ENCODE assay signal across 16 mouse cellular contexts in genomic region chr4:148510691-148511090, GRCm38 (mm10). TPM values are rescaled to one million over a fixed set of nuclear protein-coding genes. Genes with fewer than 3 reads are reported as not detected.
DNase-seq lines count a peak whose midpoint lies in the region; ATAC-seq and TF ChIP-seq lines count a peak whose summit lies in the region.
"Had no signal": no experiment of that assay in that cellular context is flagged by ENCODE, and none has a peak within 500 bp of the region (broad histone marks: within the 10 kb centered on the region; RNA-seq: fewer than 3 reads in every experiment).

No protein-coding gene starts in this region.

- TF ChIP-seq POLR2A in olfactory bulb, adult 2 months (IDR thresholded peaks at IDR 0.05; ENCODE audit: insufficient read depth, low read depth, low read length) = no peak

- peak; percentile 98 for DNase-seq in heart, adult 11 months
- no peak for DNase-seq in heart, embryonic 10.5 days (ENCODE audit: low spot score)
- DNase-seq in midbrain, embryonic 11.5 days (ENCODE audit: low spot score, missing footprints) = peak; percentile 51
- no peak for DNase-seq in midbrain, embryonic 14.5 days
- peak; percentile 50 for DNase-seq in gastrocnemius, postnatal 14 days
- DNase-seq in left cerebral cortex, adult 18-20 months (ENCODE audit: low spot score in 2 of 2) = no peak
- no peak for DNase-seq in thymus, postnatal 4 days
- DNase-seq: adrenal gland, adult 2 months; cerebellum, adult 18-20 months; lung, embryonic 14.5 days had no signal

- no peaks in the 10 kb centered on the region for H3K9me3 ChIP-seq in heart, embryonic 10.5 days
- no peaks in the 10 kb centered on the region for H3K9me3 ChIP-seq in midbrain, embryonic 11.5 days (ENCODE audit: control insufficient read depth, low read length)
- no peaks in the 10 kb centered on the region for H3K9me3 ChIP-seq in midbrain, embryonic 14.5 days (ENCODE audit: control insufficient read depth, low read length)
- H3K9me3 ChIP-seq: forebrain, embryonic 13.5 days; kidney, embryonic 15.5 days; limb, embryonic 12.5 days; midbrain, embryonic 10.5 days had no signal

- 85% methylated on average over 4 of the region's 4 CpGs for WGBS in heart, embryonic 10.5 days
- WGBS in midbrain, embryonic 11.5 days = 93% methylated on average over 4 of the region's 4 CpGs
- 95% methylated on average over 4 of the region's 4 CpGs for WGBS in midbrain, embryonic 14.5 days
- 66% methylated on average over 4 of the region's 4 CpGs for WGBS in olfactory bulb, adult 2 months

- H3K27me3 ChIP-seq in heart, embryonic 10.5 days (ENCODE audit: insufficient read depth, poor library complexity, severe bottlenecking) = no peaks in the 10 kb centered on the region
- H3K27me3 ChIP-seq in midbrain, embryonic 11.5 days (ENCODE audit: control insufficient read depth, insufficient read depth, low read length) = no peaks in the 10 kb centered on the region
- no peaks in the 10 kb centered on the region for H3K27me3 ChIP-seq in midbrain, embryonic 14.5 days (ENCODE audit: control insufficient read depth, insufficient read depth, low read length)
- H3K27me3 ChIP-seq: forebrain, embryonic 13.5 days; kidney, embryonic 15.5 days; limb, embryonic 12.5 days had no signal

- no peak for ATAC-seq in midbrain, embryonic 11.5 days (ENCODE audit: low FRiP score)
- ATAC-seq in midbrain, embryonic 14.5 days (ENCODE audit: low FRiP score, low TSS enrichment) = no peak
- ATAC-seq: forebrain, embryonic 13.5 days; inflammation-experienced regulatory T-cells, adult 6 months had no signal

- peaks cover 77% of the 10 kb centered on the region for H3K36me3 ChIP-seq in heart, embryonic 10.5 days
- H3K36me3 ChIP-seq in midbrain, embryonic 11.5 days (ENCODE audit: control insufficient read depth, insufficient read depth, low read length) = peaks cover 9% of the 10 kb centered on the region; the same call in 1 of the 2 replicates
- H3K36me3 ChIP-seq in midbrain, embryonic 14.5 days (ENCODE audit: control insufficient read depth, insufficient read depth, low read length) = peaks cover 75% of the 10 kb centered on the region

- no peak overlapping the region for H3K27ac ChIP-seq in heart, embryonic 10.5 days
- no peak overlapping the region for H3K27ac ChIP-seq in midbrain, embryonic 11.5 days (ENCODE audit: low read depth, low read length)
- H3K27ac ChIP-seq in midbrain, embryonic 14.5 days (replicated peaks; ENCODE audit: low read depth, low read length) = no peak overlapping the region
- peak overlapping the region; percentile 79 for H3K27ac ChIP-seq in olfactory bulb, adult 2 months (ENCODE audit: insufficient read depth, low read depth, low read length)
- H3K27ac ChIP-seq: forebrain, embryonic 13.5 days; kidney, embryonic 15.5 days; limb, embryonic 12.5 days; midbrain, embryonic 10.5 days had no signal

- H3K9ac ChIP-seq in midbrain, embryonic 11.5 days (ENCODE audit: low read length) = no peak overlapping the region
- H3K9ac ChIP-seq in midbrain, embryonic 14.5 days (replicated peaks; ENCODE audit: low read length) = no peak overlapping the region
- H3K9ac ChIP-seq: forebrain, embryonic 13.5 days; kidney, embryonic 15.5 days; limb, embryonic 12.5 days; lung, embryonic 14.5 days had no signal

- no peak overlapping the region for H3K4me3 ChIP-seq in heart, embryonic 10.5 days
- no peak overlapping the region for H3K4me3 ChIP-seq in midbrain, embryonic 11.5 days (ENCODE audit: low read depth, low read length)
- no peak overlapping the region for H3K4me3 ChIP-seq in midbrain, embryonic 14.5 days (replicated peaks; ENCODE audit: low read depth, low read length)
- no peak overlapping the region for H3K4me3 ChIP-seq in olfactory bulb, adult 2 months (ENCODE audit: insufficient read depth, low read depth, low read length)
- H3K4me3 ChIP-seq: forebrain, embryonic 13.5 days; kidney, embryonic 15.5 days; limb, embryonic 12.5 days; midbrain, embryonic 10.5 days had no signal

- no peak overlapping the region for H3K4me2 ChIP-seq in midbrain, embryonic 11.5 days
- H3K4me2 ChIP-seq in midbrain, embryonic 14.5 days (ENCODE audit: low read length) = no peak overlapping the region
- H3K4me2 ChIP-seq: forebrain, embryonic 13.5 days; kidney, embryonic 15.5 days; limb, embryonic 12.5 days; lung, embryonic 14.5 days had no signal

- TF ChIP-seq CTCF in olfactory bulb, adult 2 months (IDR thresholded peaks at IDR 0.05; ENCODE audit: insufficient read depth, low read depth, low read length) = no peak

- no peaks in the 10 kb centered on the region for H3K4me1 ChIP-seq in heart, embryonic 10.5 days
- no peaks in the 10 kb centered on the region for H3K4me1 ChIP-seq in midbrain, embryonic 11.5 days (ENCODE audit: control insufficient read depth, insufficient read depth, low read length)
- H3K4me1 ChIP-seq in midbrain, embryonic 14.5 days (ENCODE audit: control insufficient read depth, insufficient read depth, low read length) = no peaks in the 10 kb centered on the region
- peaks cover 42% of the 10 kb centered on the region for H3K4me1 ChIP-seq in olfactory bulb, adult 2 months (ENCODE audit: control insufficient read depth, insufficient read depth, low read length)
- H3K4me1 ChIP-seq: forebrain, embryonic 13.5 days; kidney, embryonic 15.5 days had no signal

- intact Hi-C loops in gastrocnemius, postnatal 14 days (cut with DNase I; ENCODE audit: low total_unique reads) = no loop called here

RNA-seq across cellular contexts. Expression of gene Angptl7, which starts 10.4 kb away (rescaled TPM):
- polyA plus RNA-seq in heart, embryonic 10.5 days (2016; fragmentation: Nextera tagmentation; extraction: Ambion mirVana) = 2.8 and 4.3 TPM in 2 replicates
- polyA plus RNA-seq in midbrain, embryonic 11.5 days (2014; fragmentation: Nextera tagmentation; extraction: Ambion mirVana) = 0.14 and 0.22 TPM in 2 replicates
- polyA plus RNA-seq in midbrain, embryonic 14.5 days (2014; fragmentation: Nextera tagmentation; extraction: Ambion mirVana) = 0.26 and 0.41 TPM in 2 replicates
- 10 to 100 TPM; 23.9 to 72.0 TPM for total RNA-seq in gastrocnemius, postnatal 14 days (2021)
- not detected in 2 replicates for polyA plus RNA-seq in olfactory bulb, adult 2 months (2012; ENCODE audit: insufficient read depth, insufficient read length, low replicate concordance, missing spikeins)
- total RNA-seq in left cerebral cortex, adult 18-20 months (2021) = under 1 TPM; 0.61 to 0.77 TPM

RNA-seq across cellular contexts. Expression of gene Exosc10, which starts 47.5 kb away (rescaled TPM):
- polyA plus RNA-seq in heart, embryonic 10.5 days (2016; fragmentation: Nextera tagmentation; extraction: Ambion mirVana) = 82.7 and 90.1 TPM in 2 replicates
- polyA plus RNA-seq in midbrain, embryonic 11.5 days (2014; fragmentation: Nextera tagmentation; extraction: Ambion mirVana) = 101 and 107 TPM in 2 replicates
- 76.5 and 93.2 TPM in 2 replicates for polyA plus RNA-seq in midbrain, embryonic 14.5 days (2014; fragmentation: Nextera tagmentation; extraction: Ambion mirVana)
- 10 to 100 TPM; 20.0 to 23.0 TPM for total RNA-seq in gastrocnemius, postnatal 14 days (2021)
- polyA plus RNA-seq in olfactory bulb, adult 2 months (2012; ENCODE audit: insufficient read depth, insufficient read length, low replicate concordance, missing spikeins) = not detected in 2 replicates
- total RNA-seq in left cerebral cortex, adult 18-20 months (2021) = 10 to 100 TPM; 47.1 to 47.2 TPM

Comparison
In these comparisons a context has a peak if more than half of its experiments do, and no peak if none do; other contexts are left out.
1. DNase-seq: peak in heart, adult 11 months (single experiment), midbrain, embryonic 11.5 days (single experiment) and gastrocnemius, postnatal 14 days (single experiment); none in heart, embryonic 10.5 days (single experiment), midbrain, embryonic 14.5 days (single experiment), left cerebral cortex, adult 18-20 months (0 of 2) and thymus, postnatal 4 days (single experiment).